Mouse (Mus musculus): ENCODE measurements around the gene Fam170b. TPM values are rescaled to one million over a fixed set of nuclear protein-coding genes. Genes with fewer than 3 reads are reported as not detected.

The Fam170b gene
- not detected for polyA plus RNA-seq (2015; fragmentation: Illumina TruSeq; extraction: RNeasy Lipid Tissue Mini Kit (QIAGEN cat#74804); ENCODE audit: insufficient read depth, low replicate concordance)

DNA sequence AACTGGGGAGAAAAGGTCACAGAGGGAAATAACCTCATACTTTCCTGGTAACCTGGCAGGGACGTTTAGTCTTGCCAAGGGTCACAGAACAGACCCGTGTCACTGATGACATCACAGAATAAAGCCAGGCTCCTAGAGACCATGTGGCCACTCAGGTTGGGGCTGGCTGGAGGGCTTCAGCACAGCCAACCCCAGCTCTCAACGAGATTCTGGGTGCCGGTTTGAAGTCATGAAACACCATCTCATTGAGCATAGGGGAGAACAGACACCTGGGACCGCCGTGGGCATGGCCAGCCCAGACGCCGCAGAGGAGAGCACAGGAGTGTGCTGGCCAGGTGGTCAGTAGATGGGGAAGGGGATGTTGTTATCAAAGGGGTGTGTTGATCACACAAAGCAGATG lies at the start of gene Fam170b:
Gene Fam170b, plus strand, starts transcription at position 116 of the 400 bp plus-strand sequence.

DNA sequence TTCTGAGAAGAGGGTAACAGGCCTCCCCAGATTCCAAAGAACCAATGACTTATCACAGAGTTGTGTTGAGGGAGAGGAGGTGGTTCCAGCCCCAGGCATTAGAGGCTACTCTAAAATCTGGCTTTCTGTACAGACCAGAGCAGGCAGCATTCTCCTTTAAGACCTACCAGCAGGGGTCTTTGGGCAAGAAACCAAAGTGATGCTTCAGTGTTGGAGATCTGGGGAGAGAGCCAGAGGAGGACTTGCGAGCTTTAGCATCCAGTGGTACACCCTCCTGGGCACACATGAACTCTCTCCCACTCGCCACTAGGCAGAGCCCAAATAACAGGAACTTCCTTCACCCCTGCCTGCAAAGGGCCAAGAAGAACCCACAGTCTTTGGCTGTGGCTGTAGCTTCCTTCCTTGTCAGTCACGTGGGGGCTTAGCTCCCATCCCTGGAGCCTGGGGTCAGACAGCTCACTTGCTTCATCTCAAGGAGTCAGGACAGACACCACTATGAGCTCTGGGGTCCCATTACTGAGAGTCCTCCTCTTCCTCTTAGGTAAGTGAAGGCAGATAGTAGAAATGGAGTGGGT lies 48.1 kb upstream of the Fam170b start, which contains the start of gene Tmem273:
Gene Tmem273, plus strand, starts transcription at position 408 of the 575 bp plus-strand sequence.

DNA sequence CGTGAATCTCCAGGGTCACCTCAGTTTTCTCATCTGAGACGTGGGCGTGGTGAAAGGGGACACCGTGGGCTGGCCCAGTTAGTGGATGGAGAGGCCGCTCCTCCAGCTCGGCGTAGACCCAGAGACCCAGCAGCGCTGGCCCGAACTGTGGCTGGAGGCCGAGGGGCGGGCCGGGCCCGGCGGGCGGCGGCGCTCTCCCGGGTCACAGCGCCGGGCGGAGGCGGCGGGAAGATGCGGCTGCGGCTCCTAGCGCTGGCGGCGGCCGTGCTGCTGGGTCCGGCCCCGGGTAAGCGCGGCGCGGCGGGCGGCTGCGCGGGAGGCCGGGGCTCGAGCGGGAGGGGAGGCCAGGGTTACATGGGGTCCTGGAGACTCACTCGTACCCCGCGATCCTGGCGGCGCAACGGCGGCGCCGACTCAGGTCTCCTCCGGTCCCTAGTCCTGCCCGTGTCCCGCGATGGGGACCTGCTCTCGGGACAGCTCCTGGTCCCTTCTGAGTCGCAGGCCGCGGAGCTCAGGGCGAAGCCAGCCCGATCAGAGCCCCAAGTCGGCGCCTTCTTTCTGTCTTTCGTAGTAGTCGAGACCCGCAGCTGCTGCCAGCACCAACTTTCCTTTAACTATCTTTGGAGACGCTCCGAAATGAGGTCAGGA lies 23.0 kb downstream of the Fam170b start, which contains the start of gene Vstm4:
Gene Vstm4, plus strand, starts transcription at position 76 of the 648 bp plus-strand sequence.

Other genes starting within 250 kb of the Fam170b start
- not detected for gene Prrxl1, start 234.6 kb upstream of the Fam170b start, polyA plus RNA-seq (2015; fragmentation: Illumina TruSeq; extraction: RNeasy Lipid Tissue Mini Kit (QIAGEN cat#74804); ENCODE audit: insufficient read depth, low replicate concordance)
- gene 3425401B19Rik, start 148.7 kb upstream of the Fam170b start, polyA plus RNA-seq (2015; fragmentation: Illumina TruSeq; extraction: RNeasy Lipid Tissue Mini Kit (QIAGEN cat#74804); ENCODE audit: insufficient read depth, low replicate concordance): 0.25 TPM
- 17.2 TPM for gene Tmem273, start 48.0 kb upstream of the Fam170b start, polyA plus RNA-seq (2015; fragmentation: Illumina TruSeq; extraction: RNeasy Lipid Tissue Mini Kit (QIAGEN cat#74804); ENCODE audit: insufficient read depth, low replicate concordance)
- gene Vstm4, start 22.8 kb downstream of the Fam170b start, polyA plus RNA-seq (2015; fragmentation: Illumina TruSeq; extraction: RNeasy Lipid Tissue Mini Kit (QIAGEN cat#74804); ENCODE audit: insufficient read depth, low replicate concordance): 12.1 TPM
- 0.17 TPM for gene Lrrc18, start 157.4 kb downstream of the Fam170b start, polyA plus RNA-seq (2015; fragmentation: Illumina TruSeq; extraction: RNeasy Lipid Tissue Mini Kit (QIAGEN cat#74804); ENCODE audit: insufficient read depth, low replicate concordance)